Mouse (Mus musculus): Measurements from ENCODE around the gene Lrrc59. TPM values are rescaled to one million over a fixed set of nuclear protein-coding genes. Genes with fewer than 3 reads are reported as not detected.
A peak's percentile ranks its signal among the peaks of the same experiment; 100 is the strongest.
"Not testable (repeated sequence)": the region's sequence is repeated elsewhere in the genome, so short reads cannot be mapped to it uniquely, and the experiment has no call there.

The Lrrc59 gene
- polyA plus RNA-seq, 1 experiment from 2014 or later = 274 TPM

DNA sequence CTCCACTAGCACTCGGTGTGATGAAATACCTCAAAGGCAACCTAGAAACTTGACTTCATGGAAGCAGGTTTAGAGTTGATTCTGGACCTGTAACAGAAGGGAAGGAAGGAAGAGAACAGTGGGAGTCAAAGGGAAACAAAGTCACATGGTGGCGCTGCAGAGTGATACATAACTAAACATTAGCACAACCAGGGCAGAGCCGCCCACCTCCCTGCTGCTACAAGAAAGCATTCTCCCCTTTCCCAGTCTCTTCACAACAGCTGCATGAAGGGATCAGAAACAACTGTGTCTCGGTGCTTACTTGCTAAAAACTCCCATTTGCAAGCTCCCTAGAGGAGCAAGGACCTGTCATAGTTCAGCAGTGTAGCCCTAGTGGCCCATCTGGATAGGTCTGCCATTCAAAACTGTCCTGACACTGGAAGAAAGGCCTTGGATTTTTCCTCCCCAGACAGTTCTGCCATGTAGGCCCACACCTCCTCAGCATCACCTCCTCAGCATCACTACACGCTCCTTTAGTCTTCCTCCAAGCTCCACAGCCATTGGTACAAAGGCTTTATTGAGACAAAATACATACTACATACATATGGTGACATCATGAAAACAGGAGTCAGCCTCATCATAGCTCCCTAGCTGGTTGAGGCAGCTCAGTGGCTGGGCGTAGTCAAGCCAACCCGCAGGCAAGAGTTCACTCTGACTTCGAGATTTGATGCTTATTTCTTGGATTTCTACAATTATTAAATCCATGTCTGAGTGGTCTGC is 15.1 kb downstream of the Lrrc59 start:
- no peak for DNase-seq (ENCODE audit: low spot score)
- Histone ChIP-seq H3K4me3 (no peak overlapping the region), H3K27ac (no peak overlapping the region), H3K4me1 (replicated peaks) (no peaks in the 10 kb centered on the region), H3K27me3 (ENCODE audit: insufficient read depth, poor library complexity, severe bottlenecking) (no peaks in the 10 kb centered on the region), H3K36me3 (peaks cover 98% of the 10 kb centered on the region), H3K9me3 (no peaks in the 10 kb centered on the region)
- 89% methylated on average over 8 of the region's 8 CpGs for WGBS

DNA sequence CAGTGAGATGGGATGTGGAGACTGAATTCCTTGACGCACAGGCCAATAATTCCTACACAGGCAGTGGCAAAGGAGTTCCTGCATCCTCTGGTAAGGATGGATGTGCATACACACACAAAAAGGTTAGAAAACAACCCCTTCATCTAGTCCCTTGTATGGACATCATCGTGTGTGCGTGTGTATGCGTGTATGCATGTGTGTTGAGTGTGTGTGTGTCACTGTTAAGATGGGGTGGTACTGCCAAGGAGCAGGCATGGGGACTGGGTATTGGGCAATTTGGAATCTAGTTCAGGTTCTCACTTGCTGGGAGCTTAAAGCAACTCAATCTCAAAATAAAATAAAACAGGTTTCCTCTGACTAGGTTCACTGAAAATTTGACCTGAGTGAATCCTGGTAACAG is 16.9 kb downstream of the Lrrc59 start:
- 94% methylated on average over 4 of the region's 4 CpGs for WGBS
- H3K9me3 ChIP-seq = no peaks in the 10 kb centered on the region
- DNase-seq (ENCODE audit: low spot score) = no peak
- no peaks in the 10 kb centered on the region for H3K4me1 ChIP-seq (replicated peaks)
- H3K4me3 ChIP-seq = no peak overlapping the region
- peaks cover 96% of the 10 kb centered on the region for H3K36me3 ChIP-seq
- H3K27ac ChIP-seq = no peak overlapping the region
- no peaks in the 10 kb centered on the region for H3K27me3 ChIP-seq (ENCODE audit: insufficient read depth, poor library complexity, severe bottlenecking)

DNA sequence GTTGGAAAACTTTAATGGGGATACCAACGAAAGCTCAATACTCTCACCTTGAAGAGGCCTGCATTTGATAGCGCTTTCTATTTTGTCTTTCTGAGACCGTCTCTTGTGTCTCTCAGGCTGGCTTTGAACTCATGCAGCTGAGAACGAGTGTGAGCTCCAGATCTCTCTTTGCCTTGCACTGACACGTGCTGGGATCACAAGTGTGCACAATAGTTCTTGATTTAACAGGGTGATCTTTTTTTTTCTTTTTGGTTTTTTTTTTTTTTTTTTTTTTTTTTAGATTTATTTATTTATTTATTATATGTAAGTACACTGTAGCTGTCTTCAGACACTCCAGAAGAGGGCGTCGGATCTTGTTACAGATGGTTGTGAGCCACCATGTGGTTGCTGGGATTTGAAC is 21.7 kb downstream of the Lrrc59 start:
- not testable (repeated sequence) for H3K27me3 ChIP-seq (ENCODE audit: insufficient read depth, poor library complexity, severe bottlenecking); H3K4me3 ChIP-seq; H3K27ac ChIP-seq; DNase-seq (ENCODE audit: low spot score); H3K9me3 ChIP-seq
- peaks cover 62% of the 10 kb centered on the region for H3K36me3 ChIP-seq
- peaks cover 18% of the 10 kb centered on the region for H3K4me1 ChIP-seq (replicated peaks)
- 91% methylated on average over 7 of the region's 7 CpGs for WGBS

DNA sequence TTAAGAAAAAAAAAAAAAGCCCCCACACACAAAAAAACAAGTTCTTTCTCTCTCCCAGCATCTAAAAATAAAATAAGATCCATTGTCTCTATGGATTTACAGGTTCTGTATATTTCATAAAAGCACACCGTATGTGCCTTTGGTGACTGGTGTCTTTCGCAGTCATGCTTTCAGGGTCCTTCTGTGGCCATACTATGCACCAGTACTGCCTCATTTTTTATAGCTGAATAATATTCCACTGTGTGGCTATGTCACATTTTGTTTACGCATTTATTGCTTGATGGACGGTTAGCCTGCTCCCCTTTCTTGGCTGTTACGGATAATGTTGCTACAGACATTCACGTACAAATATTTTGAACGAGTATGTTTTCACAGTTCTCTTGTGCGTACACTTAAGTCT is 23.4 kb downstream of the Lrrc59 start:
- Histone ChIP-seq H3K9me3 (no peaks in the 10 kb centered on the region), H3K36me3 (peaks cover 62% of the 10 kb centered on the region), H3K4me3 (peak overlapping the region; percentile 82), H3K27me3 (ENCODE audit: insufficient read depth, poor library complexity, severe bottlenecking) (no peaks in the 10 kb centered on the region), H3K27ac (peak overlapping the region; percentile 97), H3K4me1 (replicated peaks) (peaks cover 18% of the 10 kb centered on the region)
- whole genome bisulfite sequencing = 49% methylated on average over 8 of the region's 8 CpGs
- no peak for DNase-seq (ENCODE audit: low spot score)

DNA sequence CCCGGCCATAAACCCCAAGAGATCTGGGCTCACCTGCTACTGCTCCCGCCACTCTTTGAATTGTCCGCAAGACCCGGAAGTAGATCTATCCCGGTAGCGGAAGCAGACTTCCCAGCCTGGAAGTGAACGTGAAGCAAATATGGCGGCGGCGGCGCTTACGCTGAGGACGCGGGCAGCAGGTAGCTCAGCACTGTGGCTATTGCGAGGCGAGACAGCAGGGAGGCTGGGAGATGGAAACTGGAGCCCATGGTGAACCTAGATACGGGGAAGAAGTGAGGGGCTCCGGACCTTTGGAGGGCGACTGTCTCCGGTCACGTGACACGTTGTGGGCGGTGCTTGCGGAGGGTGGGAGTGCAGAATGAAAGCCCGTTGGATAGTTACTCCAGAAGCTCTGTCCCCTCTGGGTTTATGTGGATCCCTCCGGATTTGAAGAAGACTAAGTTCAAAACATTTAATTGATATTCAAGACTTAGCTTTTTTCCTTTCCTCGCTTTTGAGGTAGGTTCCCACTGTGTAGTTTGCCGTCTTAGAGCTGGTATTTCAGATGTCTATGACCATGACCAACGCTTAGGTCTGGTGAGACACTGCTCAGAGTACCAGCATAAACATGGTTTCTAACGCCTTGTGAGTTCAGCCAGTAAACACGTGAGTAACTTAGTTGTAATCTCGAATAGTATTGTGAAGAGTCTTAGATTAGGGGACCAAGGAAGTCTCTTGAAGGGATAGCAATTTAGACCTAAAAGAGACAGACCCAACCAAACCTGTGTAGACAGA is 24.3 kb downstream of the Lrrc59 start, which contains the start of the genes Mrpl27 and Eme1:
Gene Mrpl27 (plus strand): TSS at position 105 of the 774 bp plus-strand sequence.
Gene Eme1 (minus strand): TSS at position 302 of the 774 bp plus-strand sequence.
- Histone ChIP-seq H3K4me3 (peak within 1 kb of the TSS; percentile 82), H3K4me1 (replicated peaks) (peaks cover 18% of the 10 kb centered on the region), H3K27ac (peak within 1 kb of the TSS; percentile 97), H3K27me3 (ENCODE audit: insufficient read depth, poor library complexity, severe bottlenecking) (no peaks in the 10 kb centered on the region), H3K36me3 (peaks cover 63% of the 10 kb centered on the region), H3K9me3 (no peaks in the 10 kb centered on the region)
- WGBS = 2% methylated on average over 32 of the region's 32 CpGs
- DNase-seq (ENCODE audit: low spot score) = peak; percentile 88

DNA sequence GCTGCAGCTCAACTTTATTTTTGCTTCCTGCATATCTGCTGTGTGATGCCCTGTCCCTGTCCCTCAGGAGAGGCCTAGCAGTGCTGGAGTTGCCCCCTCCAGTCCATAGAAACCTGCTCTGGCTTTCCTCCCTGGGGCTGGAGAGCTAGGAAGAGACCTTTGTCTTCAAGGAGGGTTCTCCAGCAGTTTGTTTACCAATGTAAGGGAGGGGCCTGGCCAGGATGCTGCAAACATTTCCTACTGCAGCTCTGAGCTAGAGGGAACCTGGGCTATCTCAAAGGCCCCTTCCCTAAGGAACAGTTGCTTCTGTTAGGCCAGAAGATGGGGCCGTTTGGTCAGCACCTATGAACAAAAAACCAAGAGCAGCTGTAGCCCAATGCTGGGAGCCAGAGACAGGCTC is 31.8 kb downstream of the Lrrc59 start:
- no peak overlapping the region for H3K4me3 ChIP-seq
- DNase-seq (ENCODE audit: low spot score) = no peak
- H3K9me3 ChIP-seq = no peaks in the 10 kb centered on the region
- 69% methylated on average over 1 of the region's 1 CpGs for WGBS
- no peaks in the 10 kb centered on the region for H3K4me1 ChIP-seq (replicated peaks)
- H3K27me3 ChIP-seq (ENCODE audit: insufficient read depth, poor library complexity, severe bottlenecking) = no peaks in the 10 kb centered on the region
- H3K27ac ChIP-seq = no peak overlapping the region
- peaks cover 98% of the 10 kb centered on the region for H3K36me3 ChIP-seq

DNA sequence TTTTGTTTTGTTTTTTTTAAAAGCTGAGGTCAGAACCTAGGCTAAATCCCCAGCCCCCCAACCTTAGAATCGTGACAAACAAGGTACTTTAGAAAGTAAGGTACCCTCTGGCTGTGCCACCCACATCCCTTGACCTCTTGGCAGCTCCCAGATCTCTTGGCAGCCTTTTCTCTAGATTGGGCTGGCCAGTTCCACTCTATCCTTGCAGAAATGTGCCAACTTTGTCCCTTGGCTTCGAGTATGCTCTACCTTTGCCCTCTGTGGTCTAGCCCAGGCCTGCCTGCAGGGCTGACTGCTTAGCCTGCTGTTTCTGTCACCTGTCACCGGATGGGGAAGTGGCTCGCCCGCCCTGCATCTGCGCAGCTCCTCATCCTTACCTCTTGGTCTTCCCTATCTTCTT is 35.7 kb downstream of the Lrrc59 start:
- H3K27me3 ChIP-seq (ENCODE audit: insufficient read depth, poor library complexity, severe bottlenecking) = no peaks in the 10 kb centered on the region
- no peaks in the 10 kb centered on the region for H3K9me3 ChIP-seq
- DNase-seq (ENCODE audit: low spot score) = no peak
- no peak overlapping the region for H3K4me3 ChIP-seq
- no peak overlapping the region for H3K27ac ChIP-seq
- WGBS = 92% methylated on average over 6 of the region's 6 CpGs
- H3K36me3 ChIP-seq = peaks cover 98% of the 10 kb centered on the region
- H3K4me1 ChIP-seq (replicated peaks) = no peaks in the 10 kb centered on the region

DNA sequence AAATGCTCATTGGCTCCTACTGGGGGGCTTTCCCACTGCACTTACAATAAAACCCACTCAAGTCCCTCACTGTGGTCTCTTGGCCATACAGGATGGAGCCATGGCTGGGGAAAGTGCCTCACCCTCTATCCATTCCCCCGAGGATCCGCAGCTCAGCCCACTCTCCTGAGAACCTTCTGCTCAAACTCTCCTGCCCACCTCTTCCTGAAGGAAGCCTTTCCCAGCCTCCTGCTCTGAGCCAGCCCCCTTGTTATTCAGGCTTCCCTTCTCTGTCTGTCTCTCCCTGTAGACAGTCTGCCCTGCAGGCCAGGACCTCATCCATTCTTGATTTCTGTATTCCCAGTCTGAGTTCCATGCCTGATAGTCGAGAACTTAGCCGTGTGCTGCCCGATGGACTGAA is 45.4 kb downstream of the Lrrc59 start:
- Histone ChIP-seq H3K4me1 (replicated peaks) (peaks cover 49% of the 10 kb centered on the region), H3K27me3 (ENCODE audit: insufficient read depth, poor library complexity, severe bottlenecking) (no peaks in the 10 kb centered on the region), H3K36me3 (peaks cover 27% of the 10 kb centered on the region), H3K9me3 (no peaks in the 10 kb centered on the region), H3K27ac (no peak overlapping the region), H3K4me3 (no peak overlapping the region; the same call in 1 of the 2 replicates)
- whole genome bisulfite sequencing = 84% methylated on average over 5 of the region's 5 CpGs
- no peak for DNase-seq (ENCODE audit: low spot score)

DNA sequence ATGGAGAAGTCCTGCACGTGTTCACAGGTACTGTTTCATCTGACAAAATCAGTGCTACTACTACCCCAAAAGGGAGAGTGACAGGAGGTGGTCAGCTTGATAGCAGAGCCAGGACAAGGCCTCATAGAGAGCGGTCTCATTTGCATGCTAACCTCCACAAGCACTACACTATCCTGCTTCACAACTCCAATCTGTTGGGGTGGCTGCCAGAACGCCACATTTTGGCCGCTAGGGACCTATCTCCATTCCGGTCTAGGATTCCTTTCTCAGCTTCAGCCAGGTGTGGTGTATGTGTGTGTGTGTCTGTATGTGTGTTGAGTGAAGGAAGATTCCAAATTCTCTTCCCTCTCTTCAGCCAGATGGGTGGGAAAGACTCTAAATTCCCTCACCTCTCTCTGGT is 45.9 kb downstream of the Lrrc59 start:
- H3K9me3 ChIP-seq = no peaks in the 10 kb centered on the region
- H3K4me3 ChIP-seq = peak overlapping the region; percentile 97
- peaks cover 22% of the 10 kb centered on the region for H3K36me3 ChIP-seq
- no peak for DNase-seq (ENCODE audit: low spot score)
- 79% methylated on average over 5 of the region's 5 CpGs for WGBS
- H3K4me1 ChIP-seq (replicated peaks) = peaks cover 49% of the 10 kb centered on the region
- H3K27ac ChIP-seq = 0 out of 2 replicates have a peak overlapping the region, but pooled peaks have one; percentile 98
- H3K27me3 ChIP-seq (ENCODE audit: insufficient read depth, poor library complexity, severe bottlenecking) = no peaks in the 10 kb centered on the region

DNA sequence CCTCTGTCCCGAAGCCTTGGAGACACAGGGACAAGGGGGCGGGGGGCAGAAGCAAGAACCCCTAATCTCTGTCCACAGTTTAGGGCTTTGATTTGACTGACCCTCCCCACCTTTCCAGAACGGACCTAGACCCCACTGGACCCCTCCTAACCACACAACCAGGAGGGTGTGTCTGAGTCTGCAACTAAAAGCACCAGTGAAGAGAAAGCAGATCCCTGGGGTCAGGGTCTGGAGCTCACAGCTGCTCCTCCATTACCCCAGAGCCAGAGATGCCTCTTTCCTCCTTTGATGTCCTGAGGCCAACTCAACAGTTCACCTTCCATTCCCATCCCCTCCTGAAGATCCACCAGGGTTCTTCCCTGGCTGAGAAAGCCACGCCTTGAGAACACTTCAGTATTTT is 46.7 kb downstream of the Lrrc59 start:
- WGBS = 48% methylated on average over 4 of the region's 4 CpGs

DNA sequence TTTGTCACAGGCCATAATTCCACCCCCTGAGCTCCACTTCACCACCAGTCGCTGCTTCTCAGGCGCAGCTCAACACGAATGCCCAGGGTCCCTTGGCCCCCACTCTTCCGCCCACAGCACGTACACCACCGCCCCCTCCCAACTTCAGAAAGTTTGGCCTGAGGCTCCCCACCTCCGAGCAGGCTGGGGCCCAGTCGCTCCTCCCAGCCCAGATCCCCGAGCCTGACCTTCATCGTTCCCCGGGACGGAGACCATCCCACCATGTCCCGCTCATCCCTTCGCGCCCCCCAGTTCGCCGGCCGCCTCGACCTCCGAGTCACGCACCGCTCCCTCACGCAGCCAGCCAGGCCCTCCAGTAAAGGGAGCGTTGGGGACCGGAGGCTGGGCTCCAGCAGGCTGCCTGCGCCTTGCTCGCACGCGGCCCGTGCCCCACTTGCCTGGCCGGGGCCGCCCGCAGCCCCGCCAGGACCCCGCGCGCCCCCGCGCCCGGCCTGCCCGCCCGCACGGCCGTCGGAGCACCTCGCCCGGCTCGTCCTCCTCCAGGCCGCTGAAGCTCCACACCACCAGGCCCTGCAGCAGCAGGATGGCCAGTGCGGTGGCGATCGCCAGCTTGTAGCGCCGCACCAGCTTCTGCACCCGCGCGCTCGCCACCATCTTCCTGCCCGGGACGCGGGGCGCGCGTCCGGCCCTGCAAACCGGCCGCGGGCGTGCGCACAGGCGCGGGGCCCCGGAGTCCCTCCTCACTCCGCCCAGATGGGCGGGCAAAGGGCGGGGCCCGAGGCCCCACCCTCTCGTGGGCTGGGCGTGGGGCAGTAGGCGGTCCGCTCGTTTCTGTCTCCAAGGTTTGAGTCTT is 47.4 kb downstream of the Lrrc59 start, which contains the start of gene Xylt2:
Gene Xylt2 (minus strand): TSS at position 762 of the 853 bp plus-strand sequence.
- H3K4me3 ChIP-seq = peak within 1 kb of the TSS; percentile 97
- H3K9me3 ChIP-seq = no peaks in the 10 kb centered on the region
- H3K27me3 ChIP-seq (ENCODE audit: insufficient read depth, poor library complexity, severe bottlenecking) = no peaks in the 10 kb centered on the region
- peaks cover 44% of the 10 kb centered on the region for H3K4me1 ChIP-seq (replicated peaks)
- H3K36me3 ChIP-seq = 0 out of 2 replicates have a peak, but pooled peaks cover 15% of the 10 kb centered on the region
- peak within 1 kb of the TSS; percentile 98 for H3K27ac ChIP-seq
- WGBS = under 1% methylated on average over 82 of the region's 82 CpGs
- peak; percentile 91 for DNase-seq (ENCODE audit: low spot score)

More for the DNA sequence above, 46.7 kb downstream of the Lrrc59 start:
- peak; percentile 22 for DNase-seq (ENCODE audit: low spot score)
- no peaks in the 10 kb centered on the region for H3K27me3 ChIP-seq (ENCODE audit: insufficient read depth, poor library complexity, severe bottlenecking)
- no peaks in the 10 kb centered on the region for H3K9me3 ChIP-seq
- peak overlapping the region; percentile 98 for H3K27ac ChIP-seq
- peaks cover 49% of the 10 kb centered on the region for H3K4me1 ChIP-seq (replicated peaks)
- H3K4me3 ChIP-seq = peak overlapping the region; percentile 97
- 0 out of 2 replicates have a peak, but pooled peaks cover 15% of the 10 kb centered on the region for H3K36me3 ChIP-seq

DNA sequence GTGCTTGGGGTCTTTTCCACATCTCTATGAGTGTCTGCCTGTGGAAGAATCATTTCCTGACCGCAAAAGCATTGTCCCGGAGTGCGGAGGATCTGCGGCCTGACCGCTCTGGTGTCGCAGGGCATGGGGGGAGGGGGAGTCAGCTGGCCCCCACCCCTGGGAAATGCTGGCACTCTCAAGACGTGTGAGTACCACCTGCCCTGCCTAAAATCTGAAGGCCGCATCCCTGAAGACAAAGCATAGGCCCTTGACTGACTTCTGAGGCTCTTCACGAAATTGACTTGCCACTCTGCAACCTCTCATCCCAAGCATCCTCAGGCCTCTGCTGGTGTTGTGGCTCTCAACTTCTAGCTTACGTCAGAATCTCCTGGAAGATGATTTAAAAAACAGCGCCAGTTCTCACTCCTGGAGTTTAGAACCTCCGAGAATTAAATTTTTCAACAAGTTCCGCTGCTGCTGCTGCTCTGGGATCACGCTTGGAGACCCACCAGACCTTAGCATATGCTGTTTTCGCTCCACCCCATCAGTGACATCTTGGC is 48.1 kb downstream of the Lrrc59 start:
- Histone ChIP-seq H3K36me3 (0 out of 2 replicates have a peak, but pooled peaks cover 11% of the 10 kb centered on the region), H3K4me3 (peak overlapping the region; percentile 97), H3K9me3 (no peaks in the 10 kb centered on the region), H3K27me3 (ENCODE audit: insufficient read depth, poor library complexity, severe bottlenecking) (no peaks in the 10 kb centered on the region), H3K4me1 (replicated peaks) (peaks cover 42% of the 10 kb centered on the region), H3K27ac (peak overlapping the region; percentile 98)
- 35% methylated on average over 15 of the region's 15 CpGs for WGBS
- DNase-seq (ENCODE audit: low spot score) = no peak

All from hindbrain, embryonic 10.5 days (tissue).